Mouse (Mus musculus): ENCODE measurements around the gene AY358078.
A peak's percentile ranks its signal among the peaks of the same experiment; 100 is the strongest.

- TF ChIP-seq TCF12 (IDR thresholded peaks at IDR 0.05; ENCODE audit: low read depth, low read length), result no peak
- TF ChIP-seq CTCF (IDR thresholded peaks at IDR 0.05 in 2 of 3, conservative IDR thresholded peaks at IDR 0.05 in 1 of 3; ENCODE audit: control insufficient read depth in 1 of 3, insufficient read depth in 1 of 3, low read depth in 2 of 3, low read length in 3 of 3, poor library complexity in 1 of 3, severe bottlenecking in 1 of 3), result peak in 2 of 3 experiments; percentile 51 to 52; a peak in 4 of 6 replicates
- TF ChIP-seq USF2 (IDR thresholded peaks at IDR 0.05; ENCODE audit: borderline replicate concordance in 1 of 2, insufficient read depth in 1 of 2, low read depth in 1 of 2, low read length in 2 of 2), result no peak
- TF ChIP-seq UBTF (IDR thresholded peaks at IDR 0.05; ENCODE audit: borderline replicate concordance, insufficient read depth, low read depth, low read length), result no peak
- TF ChIP-seq GATA1 (IDR thresholded peaks at IDR 0.05; ENCODE audit: low read depth, low read length), result no peak
- no peak for TF ChIP-seq SIN3A (IDR thresholded peaks at IDR 0.05; ENCODE audit: low read length)
- TF ChIP-seq SMC3 (IDR thresholded peaks at IDR 0.05; ENCODE audit: low read depth, low read length), result peak; percentile 28
- no peak for TF ChIP-seq MEF2A (IDR thresholded peaks at IDR 0.05; ENCODE audit: extremely low read depth, insufficient replicate concordance, low read depth, low read length, poor library complexity, severe bottlenecking)
- no peak for TF ChIP-seq TAL1 (IDR thresholded peaks at IDR 0.05; ENCODE audit: low read length)
- no peak for TF ChIP-seq ZNF384 (IDR thresholded peaks at IDR 0.05; ENCODE audit: low read depth, low read length)
Measured at GRCm38 (mm10) chr14:51789196-51789595, 10.7 kb upstream of the AY358078 start.
